Mouse (Mus musculus) natural killer cell, adult 2 months (primary cell): Measurements from ENCODE around the gene Tnni3k.
A peak's percentile ranks its signal among the peaks of the same experiment; 100 is the strongest.

Source experiments
- DNase-seq, 2 experiments: peaks; one replicate each; pipeline ENCODE4 v3.0.0; 2022; ENCODE audit warnings: low spot score in 2 of 2

Gene Tnni3k

DNA sequence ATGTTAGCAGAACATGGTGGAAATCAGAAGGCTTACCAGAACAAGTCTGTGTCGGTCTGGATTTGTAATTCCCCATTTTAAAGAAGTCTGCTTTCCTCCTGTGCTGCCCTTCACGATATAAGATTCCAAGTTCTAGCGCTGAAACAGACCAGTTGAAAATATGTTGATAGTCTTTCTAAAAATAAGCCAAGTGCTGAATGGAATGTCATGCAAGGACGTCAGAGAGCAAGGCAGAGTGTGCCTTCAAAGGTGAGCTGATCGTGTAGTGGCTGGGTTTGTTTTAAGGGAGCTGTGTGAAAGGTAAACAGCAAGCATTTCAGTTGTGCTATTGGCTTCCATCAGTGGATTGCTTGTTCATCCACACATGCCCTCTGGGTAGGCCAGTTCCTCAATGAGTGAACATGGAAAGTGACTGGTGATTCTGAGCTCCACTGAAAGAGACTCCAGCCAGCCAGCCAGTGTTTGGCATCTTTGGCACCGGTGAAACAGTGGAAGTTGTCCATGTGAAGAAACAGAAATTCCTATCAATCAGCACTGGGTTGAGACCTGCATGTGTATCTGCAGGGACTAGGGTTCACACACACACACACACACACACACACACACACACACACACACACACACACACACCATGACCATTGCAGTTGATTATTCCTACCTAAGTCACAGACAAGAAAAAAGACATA lies at the start of gene Tnni3k:
TSS of gene Tnni3k (minus strand) at position 177 of the 686 bp plus-strand sequence.
- DNase-seq: no peak

DNA sequence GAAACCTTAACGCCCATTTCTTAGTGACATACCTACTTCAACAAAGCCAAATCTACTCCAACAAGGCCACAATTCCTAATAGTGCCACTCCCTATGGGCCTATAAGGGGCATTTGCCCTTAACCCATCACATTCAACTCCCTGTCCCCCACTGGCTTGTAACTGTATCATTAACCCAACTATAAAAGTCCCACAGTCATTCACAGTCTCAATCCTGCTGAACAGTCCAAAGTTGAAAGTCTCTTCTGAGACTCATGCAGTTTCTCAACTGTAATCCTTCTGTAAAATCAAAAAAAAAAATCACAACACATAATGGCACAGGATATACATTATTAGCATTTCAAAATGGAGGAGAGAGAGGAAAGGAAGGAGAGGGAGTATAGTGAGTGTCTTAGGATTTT lies 44.1 kb upstream of the Tnni3k start:
- DNase-seq: no peak

- DNase-seq: peak; percentile 62 to 81
These were observed 38.1 kb upstream of the Tnni3k start, which contains the start of the genes Fpgt and Lrriq3 for GRCm38 (mm10) chr3:155093116-155093956. Fpgt (minus strand) TSS chr3:155093403. Lrriq3 (plus strand) TSS chr3:155093434.

- no peak for DNase-seq
These were observed 36.9 kb upstream of the Tnni3k start for GRCm38 (mm10) chr3:155092081-155092480.

DNA sequence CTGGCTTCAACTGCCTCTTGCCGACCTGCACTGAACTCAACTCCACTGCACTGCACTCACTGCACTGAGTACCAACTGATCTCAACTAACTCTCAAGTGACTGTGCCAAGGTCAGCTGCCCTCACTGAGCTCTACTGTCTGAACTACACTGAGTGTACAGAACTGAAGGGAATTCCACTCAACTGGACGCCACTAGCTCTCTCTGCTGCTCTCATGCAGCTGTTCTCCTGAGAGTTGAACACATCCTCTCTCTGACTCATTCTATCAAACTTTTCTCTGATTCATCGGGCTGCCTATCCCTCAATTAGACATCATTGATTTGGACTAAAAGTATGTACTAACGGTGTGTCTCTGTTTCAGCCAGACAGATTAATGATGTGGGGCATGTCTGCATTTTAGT lies 22.7 kb upstream of the Tnni3k start:
- DNase-seq: no peak

DNA sequence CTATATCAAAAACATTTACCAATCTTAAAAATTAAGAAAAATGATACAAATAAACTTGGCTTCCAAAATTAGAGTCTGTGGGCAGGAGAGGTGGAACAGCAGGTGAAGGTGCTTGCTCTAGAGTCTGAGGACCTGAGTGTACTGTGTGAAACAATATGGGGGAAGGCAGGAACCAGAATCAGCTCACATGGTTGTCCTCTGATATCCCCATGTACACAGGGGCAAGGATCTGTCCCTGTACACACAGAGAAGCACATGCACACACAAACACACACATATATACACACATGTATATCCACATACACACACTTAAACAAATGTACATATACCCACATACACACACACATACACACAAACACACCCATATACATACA lies 4.2 kb upstream of the Tnni3k start:
- DNase-seq: no peak

DNA sequence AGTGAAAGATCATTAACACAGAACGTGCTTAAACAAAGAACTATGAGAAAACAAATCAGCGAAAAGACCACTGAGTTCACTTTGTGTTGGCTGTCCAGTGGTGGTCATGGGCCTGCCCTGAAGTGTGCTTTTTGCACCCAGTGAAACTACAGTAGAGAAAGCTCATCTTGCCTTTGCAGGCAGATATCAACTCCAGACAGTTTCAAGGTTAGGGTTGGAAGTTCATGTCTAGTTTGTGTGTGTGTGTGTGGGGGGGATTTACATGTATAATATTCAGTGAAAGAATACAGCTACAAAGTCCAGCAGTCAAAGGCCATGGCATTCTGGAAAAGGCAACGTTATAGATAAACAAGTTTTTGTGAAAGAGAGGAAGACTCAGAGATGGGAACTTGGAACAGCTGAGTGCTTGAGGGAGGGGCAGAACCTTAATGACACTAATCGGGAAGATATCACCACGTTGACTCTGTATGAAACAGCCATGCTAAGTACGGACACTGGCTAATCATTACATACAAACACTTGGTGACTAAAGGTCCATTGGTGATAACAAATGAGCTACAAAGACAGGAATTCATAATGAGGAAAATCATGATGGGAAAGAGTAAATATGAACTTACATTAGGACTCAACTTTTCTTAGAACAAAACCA lies 3.7 kb upstream of the Tnni3k start:
- no peak for DNase-seq

- DNase-seq: no peak
These were observed 2.4 kb upstream of the Tnni3k start for GRCm38 (mm10) chr3:155057566-155057965.

- DNase-seq: no peak
These were observed 1.4 kb upstream of the Tnni3k start for GRCm38 (mm10) chr3:155056606-155057005.

DNA sequence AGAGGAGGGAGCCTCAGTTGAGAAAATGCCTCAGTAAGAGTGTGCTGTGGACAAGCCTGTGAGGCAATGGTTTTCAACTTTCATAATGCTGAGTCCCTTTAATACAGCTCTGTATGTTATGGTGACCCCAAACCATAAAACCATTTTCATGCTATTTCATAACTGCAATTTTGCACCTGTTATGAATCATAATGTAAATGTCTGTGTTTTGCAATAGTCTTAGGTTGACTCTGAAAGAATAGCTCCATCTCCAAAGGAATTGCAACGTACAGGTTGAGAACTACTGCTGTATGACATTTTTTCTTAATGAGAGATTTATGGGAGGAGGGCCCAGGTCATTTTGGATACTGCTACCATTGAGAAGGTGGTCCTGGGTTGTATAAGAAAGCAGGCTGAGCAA lies 2.0 kb downstream of the Tnni3k start:
- no peak for DNase-seq

- no peak for DNase-seq
These were observed 3.2 kb downstream of the Tnni3k start for GRCm38 (mm10) chr3:155052021-155052420.

DNA sequence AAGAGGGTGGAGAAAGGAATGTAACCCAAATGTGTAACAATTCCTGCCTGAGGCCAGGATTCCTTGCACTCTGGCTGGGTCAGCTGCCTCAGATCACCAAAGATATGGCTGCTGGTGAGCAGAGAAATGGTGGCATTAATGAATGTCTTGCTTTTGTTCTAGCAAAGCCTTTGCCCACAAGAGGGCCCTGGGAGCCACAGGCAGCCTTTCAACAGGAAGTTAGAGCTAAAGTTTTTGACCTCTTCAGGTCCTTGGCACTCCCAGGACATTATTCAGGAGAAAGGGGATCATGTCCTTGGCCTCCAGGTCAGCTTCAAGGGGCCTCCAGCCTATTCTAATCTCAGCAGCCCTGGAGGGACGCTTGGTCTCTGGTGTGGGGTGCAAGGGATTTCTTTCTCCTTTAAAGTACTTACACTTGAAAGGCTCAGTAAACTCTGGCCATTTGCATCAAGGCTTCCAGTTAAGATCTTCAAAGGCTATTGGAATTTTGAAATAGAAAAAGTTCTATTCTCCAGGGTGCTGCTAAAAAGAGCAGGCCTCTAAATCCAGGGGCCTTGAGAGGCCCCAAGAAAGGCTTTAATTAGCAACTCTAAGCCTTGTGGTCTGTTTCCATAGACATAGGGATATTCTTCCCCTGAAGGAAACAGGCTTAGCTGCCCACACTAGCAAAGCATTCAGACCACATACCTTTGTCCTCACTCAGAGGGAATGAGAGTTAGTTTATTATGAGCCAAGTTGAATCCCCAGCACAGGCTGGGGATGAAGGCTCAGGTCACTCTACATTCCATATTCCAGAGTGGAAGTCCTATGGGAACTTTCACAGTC lies 16.0 kb downstream of the Tnni3k start:
- no peak for DNase-seq

- DNase-seq: no peak
These were observed 20.9 kb downstream of the Tnni3k start for GRCm38 (mm10) chr3:155034323-155034722.

DNA sequence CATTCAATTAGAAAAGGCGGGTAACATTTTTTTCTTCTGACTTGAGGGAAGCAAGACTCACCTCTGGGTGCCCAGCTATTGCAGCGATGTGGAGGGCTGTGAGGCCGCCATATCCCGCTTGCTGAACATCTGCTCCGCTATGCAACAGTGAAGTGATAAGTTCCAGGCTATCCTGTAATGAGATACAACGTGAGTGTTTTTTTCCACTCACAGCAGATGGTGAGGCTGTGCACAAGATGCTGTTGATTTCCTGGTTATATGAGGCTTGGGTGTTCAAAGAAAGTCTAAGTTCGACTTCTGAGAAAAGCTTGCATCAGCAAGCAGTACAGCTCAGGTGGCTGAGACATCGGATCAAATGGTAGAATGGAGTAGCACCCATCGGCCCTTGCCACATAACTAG lies 25.0 kb downstream of the Tnni3k start:
- DNase-seq: no peak

- no peak for DNase-seq
These were observed 52.4 kb downstream of the Tnni3k start for GRCm38 (mm10) chr3:155002781-155003180.

DNA sequence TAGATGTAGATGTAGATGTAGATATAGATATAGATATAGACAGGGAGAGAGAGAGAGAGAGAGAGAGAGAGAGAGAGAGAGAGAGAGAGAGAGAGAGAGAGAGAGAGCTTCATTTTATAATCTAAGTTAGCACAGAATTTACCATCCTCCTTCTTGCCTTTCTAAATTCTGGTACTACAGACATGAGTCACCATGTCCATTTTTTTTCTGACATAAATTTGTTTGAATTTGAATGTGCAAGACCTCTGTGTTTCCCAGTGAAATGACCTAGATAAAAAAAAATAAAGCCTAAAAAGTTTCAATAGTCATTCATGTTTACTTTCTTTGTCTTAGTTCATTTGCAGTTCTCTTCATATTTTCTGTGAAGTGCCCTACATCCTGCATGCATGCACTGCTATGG lies 54.2 kb downstream of the Tnni3k start:
- no peak for DNase-seq

GRCm38 (mm10) chr3:154992678-154993077 lies 62.5 kb downstream of the Tnni3k start:
- no peak for DNase-seq

- no peak for DNase-seq
These were observed 76.1 kb downstream of the Tnni3k start for GRCm38 (mm10) chr3:154979101-154979500.

DNA sequence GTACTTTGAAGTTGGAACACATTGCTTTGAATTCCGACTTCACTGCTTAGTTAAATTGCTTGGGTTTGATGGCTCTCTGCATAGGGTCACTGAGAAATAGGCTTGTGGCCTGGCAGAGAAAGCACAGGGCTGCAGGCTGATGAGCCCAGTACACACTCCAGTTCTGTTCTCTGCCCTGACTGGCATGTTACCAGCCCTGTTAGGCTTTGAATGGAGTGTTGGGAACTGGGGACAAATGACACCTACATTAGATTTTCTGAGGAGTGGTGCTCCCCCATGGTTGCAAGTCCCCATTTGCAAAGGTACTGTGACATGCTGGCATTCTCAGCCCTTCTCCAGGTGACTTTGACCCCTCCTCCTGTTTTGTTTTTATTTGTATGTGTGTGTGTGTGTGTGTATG lies 83.6 kb downstream of the Tnni3k start:
- DNase-seq: no peak

DNA sequence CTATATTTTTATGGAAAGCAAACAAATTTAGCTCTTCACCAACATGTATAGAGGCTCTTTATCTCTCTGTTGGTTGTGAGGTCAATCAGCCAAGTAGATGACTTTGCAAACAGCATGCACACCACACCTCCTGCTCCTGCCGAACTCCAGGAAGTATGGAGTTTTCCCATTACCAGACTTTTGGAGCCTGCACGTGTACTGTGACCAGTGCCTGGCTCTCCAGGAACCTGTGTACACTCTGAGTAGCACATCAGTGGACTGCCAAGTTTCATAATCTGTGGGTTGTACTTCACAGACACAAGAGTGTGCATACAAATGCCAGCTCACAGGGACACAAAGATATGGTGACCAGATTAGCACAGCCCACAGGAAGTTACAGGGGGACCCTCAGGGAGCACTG lies 84.2 kb downstream of the Tnni3k start:
- no peak for DNase-seq

DNA sequence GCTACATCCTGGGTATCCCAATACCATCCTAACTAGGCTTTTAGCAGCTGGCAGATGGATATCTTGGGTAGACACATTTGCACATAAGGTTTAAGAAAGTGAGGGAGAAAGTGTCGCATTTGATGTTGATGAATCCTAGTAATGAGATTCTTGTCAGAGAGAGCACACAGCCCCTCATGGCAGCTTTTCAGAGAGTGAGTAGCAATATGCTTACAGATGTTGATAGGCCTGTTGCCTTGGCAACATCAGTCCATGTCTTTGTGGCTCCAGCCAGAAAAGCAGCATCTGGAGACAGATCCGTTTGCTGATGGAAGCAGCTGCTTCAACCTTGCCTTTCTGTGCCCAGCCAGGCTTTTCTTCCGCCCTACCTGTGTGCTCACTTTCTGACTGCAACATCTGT lies 93.9 kb downstream of the Tnni3k start:
- no peak for DNase-seq

DNA sequence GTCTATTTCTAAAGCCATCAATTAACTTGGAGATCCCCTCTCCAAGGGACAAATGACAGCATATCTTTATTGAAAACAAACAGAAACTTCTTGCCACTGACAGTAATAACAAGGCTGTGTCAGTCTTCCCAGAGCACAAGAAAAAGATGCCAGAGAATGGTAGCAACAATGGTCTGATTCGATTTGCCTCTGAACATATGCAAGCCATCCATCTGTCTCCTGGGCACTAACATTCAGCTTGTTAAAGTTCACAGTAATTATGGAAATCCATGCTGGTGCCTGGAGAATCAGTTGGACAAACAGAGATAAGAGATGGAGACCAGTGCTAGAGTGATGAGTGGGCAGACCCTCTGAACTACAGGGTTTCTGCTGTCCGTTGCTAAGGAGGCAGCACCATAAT lies 102.1 kb downstream of the Tnni3k start:
- DNase-seq: no peak
